Mouse (Mus musculus): ENCODE measurements around the gene Nobox. TPM values are rescaled to one million over a fixed set of nuclear protein-coding genes. Genes with fewer than 3 reads are reported as not detected.

Gene Nobox
- polyA plus RNA-seq, 1 experiment, result not detected

- H3K36me3 ChIP-seq (ENCODE audit: control insufficient read depth), result no peaks in the 10 kb centered on the region
- TF ChIP-seq GATA1 (IDR thresholded peaks at IDR 0.05; ENCODE audit: low read length) (no peak), TAL1 (IDR thresholded peaks at IDR 0.05; ENCODE audit: low read length) (no peak)
- H3K27me3 ChIP-seq (ENCODE audit: control insufficient read depth), result no peaks in the 10 kb centered on the region
- H3K4me1 ChIP-seq (ENCODE audit: control insufficient read depth), result no peaks in the 10 kb centered on the region
- H3K9me3 ChIP-seq (ENCODE audit: control insufficient read depth, low read length), result no peaks in the 10 kb centered on the region
- no peak overlapping the region for H3K4me3 ChIP-seq (replicated peaks)
Measured at GRCm38 (mm10) chr6:43254193-43254926, 55.0 kb downstream of the Nobox start.

Other genes starting within 250 kb of the Nobox start
- 0.03 TPM in 1 of 2 replicates, not detected in the other for gene Olfr441, start 203.2 kb downstream of the Nobox start, polyA plus RNA-seq (2012)
- not detected in 2 replicates for gene Olfr237-ps1, start 163.0 kb downstream of the Nobox start, polyA plus RNA-seq (2012)
- not detected in 2 replicates for gene Olfr437, start 146.3 kb downstream of the Nobox start, polyA plus RNA-seq (2012)
- not detected in 2 replicates for gene Olfr13, start 137.4 kb downstream of the Nobox start, polyA plus RNA-seq (2012)
- not detected in 2 replicates for gene Olfr435, start 112.4 kb downstream of the Nobox start, polyA plus RNA-seq (2012)
- not detected in 2 replicates for gene Olfr434, start 96.5 kb downstream of the Nobox start, polyA plus RNA-seq (2012)
- not detected in 2 replicates for gene Olfr47, start 78.0 kb downstream of the Nobox start, polyA plus RNA-seq (2012)
- gene Arhgef5, start 44.0 kb downstream of the Nobox start, polyA plus RNA-seq (2012), result 0.01 TPM in 1 of 2 replicates, not detected in the other

Measured in erythroblast, embryonic 14.5 days (primary cell).